Mouse (Mus musculus): ENCODE measurements around the gene Hddc3. TPM values are rescaled to one million over a fixed set of nuclear protein-coding genes. Genes with fewer than 3 reads are reported as not detected.
A peak's percentile ranks its signal among the peaks of the same experiment; 100 is the strongest.
"Not testable (repeated sequence)": the region's sequence is repeated elsewhere in the genome, so short reads cannot be mapped to it uniquely, and the experiment has no call there.

Hddc3 gene
- 10 to 100 TPM; 32.4 to 35.5 TPM for total RNA-seq (2021)
- long read RNA-seq, experiment 1, transcript Hddc3-201 (4 exons, 1,510 nt) = major isoform, 16 of 17 reads
- long read RNA-seq, experiment 1, partial matches to known transcripts = 0 of 17 reads
- long read RNA-seq, experiment 1, other reads (novel, unspliced or antisense) = 0 of 17 reads
- long read RNA-seq, experiment 2, transcript Hddc3-201 (4 exons, 1,510 nt) = major isoform, 10 of 11 reads
- long read RNA-seq, experiment 2, partial matches to known transcripts = 0 of 11 reads
- long read RNA-seq, experiment 2, other reads (novel, unspliced or antisense) = 1 of 11 reads

GRCm38 (mm10) chr7:80342858-80343257, at the start of gene Hddc3:
Gene Hddc3, plus strand, starts transcription at chr7:80343104.
- DNase-seq = peak; percentile 93 to 98

- peak; percentile 99 for DNase-seq
Observed at GRCm38 (mm10) chr7:80294062-80294763, 48.7 kb upstream of the Hddc3 start, which contains the start of gene Prc1. Gene Prc1, plus strand, starts transcription at chr7:80294450.

- DNase-seq = no peak
Observed at GRCm38 (mm10) chr7:80294764-80295648, 47.9 kb upstream of the Hddc3 start.

- DNase-seq = no peak
Observed at GRCm38 (mm10) chr7:80296462-80296861, 46.4 kb upstream of the Hddc3 start.

- DNase-seq = no peak
Observed at GRCm38 (mm10) chr7:80297041-80297440, 45.9 kb upstream of the Hddc3 start.

GRCm38 (mm10) chr7:80298754-80299153, 44.1 kb upstream of the Hddc3 start:
- no peak for DNase-seq

- no peak for DNase-seq
Observed at GRCm38 (mm10) chr7:80299568-80299967, 43.3 kb upstream of the Hddc3 start.

- DNase-seq = no peak
Observed at GRCm38 (mm10) chr7:80301522-80301921, 41.4 kb upstream of the Hddc3 start.

- DNase-seq = no peak
Observed at GRCm38 (mm10) chr7:80307766-80308165, 35.1 kb upstream of the Hddc3 start.

GRCm38 (mm10) chr7:80310771-80311170, 32.1 kb upstream of the Hddc3 start:
- DNase-seq = no peak

GRCm38 (mm10) chr7:80315733-80316132, 27.2 kb upstream of the Hddc3 start:
- DNase-seq = no peak

- no peak for DNase-seq
Observed at GRCm38 (mm10) chr7:80317439-80318115, 25.3 kb upstream of the Hddc3 start.

- no peak for DNase-seq
Observed at GRCm38 (mm10) chr7:80318670-80319069, 24.2 kb upstream of the Hddc3 start.

GRCm38 (mm10) chr7:80319846-80320496, 22.9 kb upstream of the Hddc3 start:
- DNase-seq = no peak

- no peak for DNase-seq
Observed at GRCm38 (mm10) chr7:80323336-80323735, 19.6 kb upstream of the Hddc3 start.

- DNase-seq = peak; percentile 97
Observed at GRCm38 (mm10) chr7:80324043-80324815, 18.7 kb upstream of the Hddc3 start, which contains the start of gene Rccd1. Gene Rccd1, minus strand, starts transcription at chr7:80324454.

GRCm38 (mm10) chr7:80324816-80325119, 18.1 kb upstream of the Hddc3 start:
- not testable (repeated sequence) for DNase-seq

GRCm38 (mm10) chr7:80325292-80325868, 17.5 kb upstream of the Hddc3 start:
- DNase-seq = no peak

GRCm38 (mm10) chr7:80326076-80326475, 16.8 kb upstream of the Hddc3 start:
- DNase-seq = no peak

GRCm38 (mm10) chr7:80330278-80330677, 12.6 kb upstream of the Hddc3 start:
- DNase-seq = no peak

Measured in heart, adult 18-20 months (tissue).